Mouse (Mus musculus): ENCODE measurements around the gene Yrdc. TPM values are rescaled to one million over a fixed set of nuclear protein-coding genes. Genes with fewer than 3 reads are reported as not detected.

Gene Yrdc
- polyA plus RNA-seq, 1 experiment: 22.4 TPM

GRCm38 (mm10) chr4:124880599-124880998, 30.1 kb downstream of the Yrdc start, which contains the start of gene Epha10:
Epha10 (plus strand) TSS chr4:124880899.
- 9% methylated on average over 11 of the region's 11 CpGs for WGBS
- H3K36me3 ChIP-seq (ENCODE audit: control insufficient read depth, insufficient read depth, low read length): no peaks in the 10 kb centered on the region
- TF ChIP-seq POLR2A (IDR thresholded peaks at IDR 0.05; ENCODE audit: low read depth, low read length) (no peak), CTCF (IDR thresholded peaks at IDR 0.05; ENCODE audit: extremely low read depth, insufficient read length, insufficient replicate concordance, low read depth, low read length) (no peak)
- H3K27me3 ChIP-seq (ENCODE audit: control insufficient read depth, insufficient read depth, low read length): peaks cover 23% of the 10 kb centered on the region
- no peak within 1 kb of the TSS; the same call in 1 of the 2 replicates for H3K4me3 ChIP-seq (ENCODE audit: low read depth, low read length)
- peaks cover 6% of the 10 kb centered on the region; the same call in 1 of the 2 replicates for H3K4me1 ChIP-seq (ENCODE audit: control insufficient read depth, insufficient read depth, insufficient read length, low read length)
- no peak within 1 kb of the TSS for H3K27ac ChIP-seq (ENCODE audit: insufficient read depth, low read depth, low read length)

DNA sequence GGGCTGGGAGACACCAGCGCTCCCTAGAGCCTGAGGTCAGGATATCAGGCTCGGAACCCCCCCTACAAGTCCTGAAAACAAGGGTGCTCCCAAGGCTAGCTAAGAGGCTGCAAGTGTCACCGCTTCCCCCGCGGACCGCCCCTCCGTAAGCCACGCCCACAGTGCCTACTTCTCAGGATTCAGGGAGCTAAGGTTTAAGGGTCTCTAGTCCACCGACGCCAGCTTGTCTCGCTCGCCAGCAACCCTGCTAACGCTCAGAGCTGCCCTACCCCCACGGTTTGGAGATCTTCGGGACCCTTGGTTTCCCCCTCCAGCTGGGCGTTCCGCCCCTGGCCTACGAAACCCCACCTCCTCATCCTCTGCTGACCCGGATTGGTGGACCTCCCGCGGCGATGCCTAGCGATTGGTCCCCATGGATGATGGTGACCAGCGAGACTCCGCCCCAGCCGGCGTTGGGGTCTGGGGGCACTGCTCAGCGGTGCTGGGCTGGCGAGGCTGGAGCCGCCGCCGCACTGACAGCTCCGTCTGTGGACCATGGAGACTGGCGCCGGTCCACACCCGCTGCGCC, 30.9 kb downstream of the Yrdc start:
- 4% methylated on average over 37 of the region's 37 CpGs for WGBS

GRCm38 (mm10) chr4:124882151-124882729, 31.8 kb downstream of the Yrdc start:
- TF ChIP-seq CTCF (IDR thresholded peaks at IDR 0.05; ENCODE audit: extremely low read depth, insufficient read length, insufficient replicate concordance, low read depth, low read length): no peak
- Histone ChIP-seq H3K4me3 (ENCODE audit: low read depth, low read length) (no peak overlapping the region), H3K27me3 (ENCODE audit: control insufficient read depth, insufficient read depth, low read length) (peaks cover 23% of the 10 kb centered on the region), H3K4me1 (ENCODE audit: control insufficient read depth, insufficient read depth, insufficient read length, low read length) (peaks cover 6% of the 10 kb centered on the region; the same call in 1 of the 2 replicates), H3K36me3 (ENCODE audit: control insufficient read depth, insufficient read depth, low read length) (no peaks in the 10 kb centered on the region), H3K27ac (ENCODE audit: insufficient read depth, low read depth, low read length) (no peak overlapping the region)
- 5% methylated on average over 37 of the region's 37 CpGs for WGBS

More for the DNA sequence above, 30.9 kb downstream of the Yrdc start:
- H3K4me1 ChIP-seq (ENCODE audit: control insufficient read depth, insufficient read depth, insufficient read length, low read length): peaks cover 6% of the 10 kb centered on the region; the same call in 1 of the 2 replicates
- no peak overlapping the region; the same call in 1 of the 2 replicates for H3K4me3 ChIP-seq (ENCODE audit: low read depth, low read length)
- H3K36me3 ChIP-seq (ENCODE audit: control insufficient read depth, insufficient read depth, low read length): no peaks in the 10 kb centered on the region
- H3K27ac ChIP-seq (ENCODE audit: insufficient read depth, low read depth, low read length): no peak overlapping the region
- peaks cover 23% of the 10 kb centered on the region for H3K27me3 ChIP-seq (ENCODE audit: control insufficient read depth, insufficient read depth, low read length)
- TF ChIP-seq CTCF (IDR thresholded peaks at IDR 0.05; ENCODE audit: extremely low read depth, insufficient read length, insufficient replicate concordance, low read depth, low read length) (no peak), POLR2A (IDR thresholded peaks at IDR 0.05; ENCODE audit: low read depth, low read length) (no peak)

DNA sequence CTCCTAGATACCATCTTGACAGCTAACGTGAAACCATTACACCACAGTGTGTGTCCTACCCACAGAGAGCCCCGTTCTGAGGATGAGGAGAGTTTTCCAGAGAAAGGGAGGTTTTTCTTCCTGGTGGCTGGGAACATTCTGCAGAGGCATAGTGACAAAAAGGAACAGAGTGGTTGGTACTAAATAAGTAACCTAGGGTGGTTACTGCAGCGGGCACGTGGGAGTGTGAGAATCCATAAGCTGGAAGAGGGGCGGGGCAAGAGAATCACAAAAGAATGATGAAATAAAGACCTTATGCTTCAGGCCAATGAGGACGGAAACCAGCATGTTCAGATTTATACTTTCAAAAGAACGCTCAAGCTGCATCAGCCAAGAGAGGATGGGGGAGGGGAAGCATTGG, 38.2 kb downstream of the Yrdc start:
- TF ChIP-seq CTCF (IDR thresholded peaks at IDR 0.05; ENCODE audit: extremely low read depth, insufficient read length, insufficient replicate concordance, low read depth, low read length) (no peak), POLR2A (IDR thresholded peaks at IDR 0.05; ENCODE audit: low read depth, low read length) (no peak)
- Histone ChIP-seq H3K4me1 (ENCODE audit: control insufficient read depth, insufficient read depth, insufficient read length, low read length) (no peaks in the 10 kb centered on the region), H3K27me3 (ENCODE audit: control insufficient read depth, insufficient read depth, low read length) (0 out of 2 replicates have a peak, but pooled peaks cover 3% of the 10 kb centered on the region), H3K27ac (ENCODE audit: insufficient read depth, low read depth, low read length) (no peak overlapping the region), H3K36me3 (ENCODE audit: control insufficient read depth, insufficient read depth, low read length) (no peaks in the 10 kb centered on the region), H3K4me3 (ENCODE audit: low read depth, low read length) (no peak overlapping the region)
- 66% methylated on average over 7 of the region's 7 CpGs for WGBS

DNA sequence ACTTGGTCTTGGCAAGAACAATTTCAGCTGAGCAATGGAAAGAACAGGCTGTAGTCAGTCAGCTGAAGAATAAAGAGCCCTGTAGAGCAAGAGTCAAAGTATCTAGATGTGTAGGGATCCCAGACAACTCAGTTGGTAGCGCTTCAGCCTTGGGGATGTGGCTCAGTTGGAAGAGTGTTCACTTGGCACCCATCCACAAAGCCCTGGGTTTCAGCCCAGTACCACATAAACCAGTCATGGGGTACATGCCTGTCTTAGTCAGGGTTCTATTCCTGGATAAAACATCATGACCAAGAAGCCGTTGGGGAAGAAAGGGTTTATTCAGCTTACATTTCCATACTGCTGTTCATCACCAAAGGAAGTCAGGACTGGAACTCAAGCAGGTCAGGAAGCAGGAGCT, 39.5 kb downstream of the Yrdc start:
- Histone ChIP-seq H3K36me3 (ENCODE audit: control insufficient read depth, insufficient read depth, low read length) (no peaks in the 10 kb centered on the region), H3K4me1 (ENCODE audit: control insufficient read depth, insufficient read depth, insufficient read length, low read length) (no peaks in the 10 kb centered on the region), H3K27me3 (ENCODE audit: control insufficient read depth, insufficient read depth, low read length) (peaks cover 15% of the 10 kb centered on the region), H3K4me3 (ENCODE audit: low read depth, low read length) (no peak overlapping the region), H3K27ac (ENCODE audit: insufficient read depth, low read depth, low read length) (no peak overlapping the region)
- TF ChIP-seq CTCF (IDR thresholded peaks at IDR 0.05; ENCODE audit: extremely low read depth, insufficient read length, insufficient replicate concordance, low read depth, low read length) (no peak), POLR2A (IDR thresholded peaks at IDR 0.05; ENCODE audit: low read depth, low read length) (no peak)
- WGBS: 83% methylated on average over 2 of the region's 2 CpGs

DNA sequence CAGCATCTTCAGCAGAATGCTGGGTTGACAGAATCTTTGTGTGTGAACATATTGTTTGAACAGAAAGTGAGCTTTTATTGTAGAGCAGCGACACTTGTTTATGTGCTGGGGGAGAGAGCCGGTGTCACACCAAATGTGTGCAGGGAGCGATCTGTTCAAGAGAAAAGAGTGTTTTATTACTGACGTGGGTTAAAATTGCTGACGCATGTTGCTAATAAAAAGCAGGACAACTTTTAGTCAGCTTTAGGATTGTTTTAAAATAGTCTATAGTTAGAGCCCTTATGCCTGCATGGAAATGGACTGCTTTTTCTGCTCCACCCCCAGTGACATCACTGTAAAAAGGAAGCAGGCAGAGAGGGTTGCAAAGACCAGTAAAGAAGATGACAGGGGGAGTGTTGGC, 40.4 kb downstream of the Yrdc start:
- no peak overlapping the region for H3K27ac ChIP-seq (ENCODE audit: insufficient read depth, low read depth, low read length)
- WGBS: 74% methylated on average over 5 of the region's 5 CpGs
- no peak for TF ChIP-seq POLR2A (IDR thresholded peaks at IDR 0.05; ENCODE audit: low read depth, low read length)
- peaks cover 21% of the 10 kb centered on the region for H3K27me3 ChIP-seq (ENCODE audit: control insufficient read depth, insufficient read depth, low read length)
- H3K36me3 ChIP-seq (ENCODE audit: control insufficient read depth, insufficient read depth, low read length): no peaks in the 10 kb centered on the region
- no peaks in the 10 kb centered on the region for H3K4me1 ChIP-seq (ENCODE audit: control insufficient read depth, insufficient read depth, insufficient read length, low read length)
- H3K4me3 ChIP-seq (ENCODE audit: low read depth, low read length): no peak overlapping the region

DNA sequence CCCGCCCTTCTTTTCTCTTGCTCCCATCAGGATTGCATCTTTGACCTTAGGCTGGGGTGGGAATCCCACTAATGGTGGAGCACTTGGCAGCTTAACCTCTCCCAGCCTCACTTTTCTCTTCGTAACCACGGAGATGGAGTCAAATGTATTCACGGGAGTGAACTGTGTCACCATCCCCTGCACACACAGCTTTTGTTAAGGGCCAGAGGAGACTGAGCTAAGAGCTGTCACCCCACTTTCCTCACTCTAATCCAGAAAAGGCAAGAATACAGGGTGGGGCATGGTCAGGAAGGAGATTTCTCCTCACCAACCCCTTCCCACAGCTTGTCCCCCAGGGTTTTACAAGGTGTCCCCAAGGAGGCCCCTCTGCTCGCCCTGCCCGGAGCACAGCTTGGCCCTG, 43.3 kb downstream of the Yrdc start:
- Histone ChIP-seq H3K36me3 (ENCODE audit: control insufficient read depth, insufficient read depth, low read length) (no peaks in the 10 kb centered on the region), H3K4me3 (ENCODE audit: low read depth, low read length) (no peak overlapping the region), H3K27ac (ENCODE audit: insufficient read depth, low read depth, low read length) (no peak overlapping the region), H3K4me1 (ENCODE audit: control insufficient read depth, insufficient read depth, insufficient read length, low read length) (no peaks in the 10 kb centered on the region), H3K27me3 (ENCODE audit: control insufficient read depth, insufficient read depth, low read length) (peaks cover 19% of the 10 kb centered on the region)
- 30% methylated on average over 6 of the region's 6 CpGs for WGBS
- no peak for TF ChIP-seq CTCF (IDR thresholded peaks at IDR 0.05; ENCODE audit: extremely low read depth, insufficient read length, insufficient replicate concordance, low read depth, low read length)
- TF ChIP-seq POLR2A (IDR thresholded peaks at IDR 0.05; ENCODE audit: low read depth, low read length): no peak
